Mouse (Mus musculus) spleen, adult 18-20 months (tissue): ENCODE results near the gene Tsga10.

Experiments used
- DNase-seq, 2 experiments: peaks; one replicate each; pipeline ENCODE4 v3.0.0; 2022; ENCODE audit warnings: mixed read lengths in 2 of 2

Gene Tsga10

GRCm38 (mm10) chr1:37866286-37866685 lies at the start of gene Tsga10:
TSS of gene Tsga10 (minus strand) at chr1:37866429.
- no peak for DNase-seq

GRCm38 (mm10) chr1:37912751-37913150 lies 46.5 kb upstream of the Tsga10 start:
- no peak for DNase-seq

- DNase-seq, result no peak
Measured at GRCm38 (mm10) chr1:37903178-37903577, 36.9 kb upstream of the Tsga10 start.

- DNase-seq, result no peak
Measured at GRCm38 (mm10) chr1:37900288-37900687, 34.1 kb upstream of the Tsga10 start.

- DNase-seq, result no peak
Measured at GRCm38 (mm10) chr1:37899816-37900215, 33.6 kb upstream of the Tsga10 start.

- DNase-seq, result no peak
Measured at GRCm38 (mm10) chr1:37894606-37895005, 28.4 kb upstream of the Tsga10 start.

GRCm38 (mm10) chr1:37891400-37891799 lies 25.2 kb upstream of the Tsga10 start:
- DNase-seq, result no peak

GRCm38 (mm10) chr1:37890025-37890652 lies 23.9 kb upstream of the Tsga10 start, which contains the start of the genes Mitd1 and Mrpl30:
TSS of gene Mitd1 (minus strand) at chr1:37890411.
TSS of gene Mrpl30 (plus strand) at chr1:37890477.
- DNase-seq, result peak; percentile 74 to 86

- no peak for DNase-seq
Measured at GRCm38 (mm10) chr1:37889206-37889605, 23.0 kb upstream of the Tsga10 start.

- DNase-seq, result no peak
Measured at GRCm38 (mm10) chr1:37884451-37884850, 18.2 kb upstream of the Tsga10 start.

- DNase-seq, result no peak
Measured at GRCm38 (mm10) chr1:37883411-37883810, 17.2 kb upstream of the Tsga10 start.

GRCm38 (mm10) chr1:37877736-37878460 lies 11.7 kb upstream of the Tsga10 start:
- no peak for DNase-seq

GRCm38 (mm10) chr1:37873157-37873556 lies 6.9 kb upstream of the Tsga10 start:
- DNase-seq, result no peak

GRCm38 (mm10) chr1:37872131-37873067 lies 6.2 kb upstream of the Tsga10 start:
- peak; percentile 72 to 81 for DNase-seq

GRCm38 (mm10) chr1:37871704-37872103 lies 5.5 kb upstream of the Tsga10 start, which contains the start of gene Lipt1:
TSS of gene Lipt1 (plus strand) at chr1:37871738.
- DNase-seq, result no peak

- no peak for DNase-seq
Measured at GRCm38 (mm10) chr1:37869362-37869761, 3.1 kb upstream of the Tsga10 start.

- no peak for DNase-seq
Measured at GRCm38 (mm10) chr1:37868640-37869039, 2.4 kb upstream of the Tsga10 start.

GRCm38 (mm10) chr1:37867684-37868322 lies 1.6 kb upstream of the Tsga10 start:
- DNase-seq, result no peak

GRCm38 (mm10) chr1:37867056-37867455 lies 827 bp upstream of the Tsga10 start:
- DNase-seq, result peak in 1 of 2 experiments; percentile 29

- DNase-seq, result no peak
Measured at GRCm38 (mm10) chr1:37865401-37866215, 621 bp downstream of the Tsga10 start.
